In the genomic region with DNA sequence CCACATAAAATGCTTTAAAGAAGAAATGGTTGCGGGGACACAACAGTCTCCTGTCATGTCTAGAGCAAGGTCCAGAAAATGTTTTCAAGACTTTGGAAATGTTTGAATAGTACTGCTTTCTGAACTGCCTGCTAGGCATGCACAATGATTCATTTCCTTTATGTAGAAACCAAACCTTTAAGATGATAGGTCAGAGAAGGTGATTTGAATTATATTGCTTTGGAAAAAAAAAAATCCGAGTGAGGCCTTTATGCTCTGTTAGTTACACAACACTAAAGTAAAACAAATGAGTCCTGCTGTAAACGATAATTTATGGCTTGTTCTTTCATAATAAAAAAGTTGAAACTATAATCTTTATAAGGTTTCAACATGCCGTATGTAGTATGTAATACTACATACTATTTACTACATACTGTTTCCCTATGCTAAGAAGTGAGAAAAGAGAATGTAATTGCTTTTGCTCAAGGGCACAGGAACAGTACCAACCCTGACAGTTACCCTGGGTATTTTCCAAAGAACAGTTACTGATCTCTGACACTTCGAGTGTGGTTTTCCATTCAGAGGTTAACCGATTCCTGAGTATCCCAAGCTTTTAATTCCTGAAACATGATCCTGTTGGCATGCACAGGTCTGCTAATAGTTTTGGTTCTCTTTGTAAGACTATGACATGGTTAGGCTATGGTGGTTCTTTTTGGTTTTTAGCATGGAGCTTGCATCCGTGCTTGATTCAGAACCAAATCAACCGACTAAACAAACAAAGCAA, we compare ENCODE assay signal across 19 mouse cellular contexts. TPM values are rescaled to one million over a fixed set of nuclear protein-coding genes. Genes with fewer than 3 reads are reported as not detected.
DNase-seq lines count a peak whose midpoint lies in the region; ATAC-seq and TF ChIP-seq lines count a peak whose summit lies in the region.
"Had no signal": no experiment of that assay in that cellular context is flagged by ENCODE, and none has a peak within 500 bp of the region (broad histone marks: within the 10 kb centered on the region; RNA-seq: fewer than 3 reads in every experiment).

No protein-coding gene starts in this region.

- ATAC-seq in lung, embryonic 15.5 days (ENCODE audit: borderline replicate concordance, extremely low read depth, low FRiP score, low TSS enrichment), result no peak
- ATAC-seq in limb, embryonic 13.5 days (ENCODE audit: low FRiP score, low read depth), result no peak
- ATAC-seq: midbrain, embryonic 16.5 days had no signal

- no peak overlapping the region for H3K4me2 ChIP-seq in lung, embryonic 15.5 days
- H3K4me2 ChIP-seq in limb, embryonic 13.5 days (replicated peaks), result no peak overlapping the region
- H3K4me2 ChIP-seq: embryonic facial prominence, embryonic 12.5 days; forebrain, embryonic 12.5 days; hindbrain, embryonic 14.5 days had no signal

- peak; percentile 22 for DNase-seq in embryo, embryonic 11 days
- DNase-seq in embryo, embryonic 9.5 days (ENCODE audit: extremely low spot score), result no peak
- no peak for DNase-seq in lung, postnatal 14 days
- DNase-seq in forelimb bud, embryonic 11.5 days (ENCODE audit: low read depth, low spot score), result peak; percentile 29
- no peak for DNase-seq in thymus, adult 2 months
- DNase-seq in frontal cortex, postnatal 36 days (ENCODE audit: low spot score in 2 of 2), result no peak
- DNase-seq: adrenal gland, adult 8-10 months; B cell, adult 2 months; cerebellum, adult 9-11 months; heart, adult 11 months; left cerebral cortex, postnatal 4 days; right cerebral cortex, postnatal 14 days had no signal

- peaks cover 20% of the 10 kb centered on the region for H3K4me1 ChIP-seq in lung, embryonic 15.5 days
- peaks cover 8% of the 10 kb centered on the region for H3K4me1 ChIP-seq in limb, embryonic 13.5 days
- no peaks in the 10 kb centered on the region for H3K4me1 ChIP-seq in thymus, adult 2 months (replicated peaks; ENCODE audit: control insufficient read depth, insufficient read depth, low read length)
- H3K4me1 ChIP-seq: megakaryocyte, embryonic 14.5 days had no signal

- H3K27me3 ChIP-seq in lung, embryonic 15.5 days, result no peaks in the 10 kb centered on the region
- peaks cover 5% of the 10 kb centered on the region for H3K27me3 ChIP-seq in limb, embryonic 13.5 days
- no peaks in the 10 kb centered on the region for H3K27me3 ChIP-seq in thymus, adult 2 months (ENCODE audit: control insufficient read depth, insufficient read depth, low read length)
- H3K27me3 ChIP-seq: embryonic facial prominence, embryonic 12.5 days; forebrain, embryonic 12.5 days; megakaryocyte, embryonic 14.5 days had no signal

- no peak overlapping the region for H3K4me3 ChIP-seq in lung, embryonic 15.5 days
- H3K4me3 ChIP-seq in limb, embryonic 13.5 days, result no peak overlapping the region
- no peak overlapping the region for H3K4me3 ChIP-seq in thymus, adult 2 months (ENCODE audit: control insufficient read depth, insufficient read depth, low read length)
- H3K4me3 ChIP-seq: embryonic facial prominence, embryonic 12.5 days; forebrain, embryonic 12.5 days; megakaryocyte, embryonic 14.5 days had no signal

- no peak overlapping the region for H3K9ac ChIP-seq in lung, embryonic 15.5 days
- H3K9ac ChIP-seq in limb, embryonic 13.5 days, result no peak overlapping the region
- H3K9ac ChIP-seq: embryonic facial prominence, embryonic 12.5 days; forebrain, embryonic 12.5 days; hindbrain, embryonic 14.5 days had no signal

- TF ChIP-seq POLR2A in thymus, adult 2 months (IDR thresholded peaks at IDR 0.05; ENCODE audit: control insufficient read depth, extremely low read depth, insufficient read depth, low read length, poor library complexity), result no peak

- TF ChIP-seq CTCF in thymus, adult 2 months (IDR thresholded peaks at IDR 0.05; ENCODE audit: borderline replicate concordance, control insufficient read depth, extremely low read depth, insufficient read depth, low read length, poor library complexity), result no peak

- no peaks in the 10 kb centered on the region for H3K9me3 ChIP-seq in lung, embryonic 15.5 days
- no peaks in the 10 kb centered on the region for H3K9me3 ChIP-seq in limb, embryonic 13.5 days
- H3K9me3 ChIP-seq: embryonic facial prominence, embryonic 12.5 days; forebrain, embryonic 12.5 days; megakaryocyte, embryonic 14.5 days had no signal

- 42% methylated on average over 8 of the region's 8 CpGs for WGBS in lung, embryonic 15.5 days
- 32% methylated on average over 8 of the region's 8 CpGs for WGBS in limb, embryonic 13.5 days
- 84% methylated on average over 8 of the region's 8 CpGs for WGBS in thymus, adult 2 months

- peak overlapping the region; percentile 57 for H3K27ac ChIP-seq in lung, embryonic 15.5 days
- H3K27ac ChIP-seq in limb, embryonic 13.5 days, result peak overlapping the region; percentile 1; the same call in 1 of the 2 replicates
- no peak overlapping the region for H3K27ac ChIP-seq in thymus, adult 2 months (ENCODE audit: control insufficient read depth, insufficient read depth, low read length)
- H3K27ac ChIP-seq: embryonic facial prominence, embryonic 12.5 days; forebrain, embryonic 12.5 days; hindbrain, embryonic 14.5 days had no signal

- no peaks in the 10 kb centered on the region for H3K36me3 ChIP-seq in lung, embryonic 15.5 days
- no peaks in the 10 kb centered on the region for H3K36me3 ChIP-seq in limb, embryonic 13.5 days
- no peaks in the 10 kb centered on the region for H3K36me3 ChIP-seq in thymus, adult 2 months (ENCODE audit: control insufficient read depth, insufficient read depth, low read length)
- H3K36me3 ChIP-seq: embryonic facial prominence, embryonic 12.5 days; forebrain, embryonic 12.5 days had no signal

RNA-seq across cellular contexts. Expression of a gene that starts 53.9 kb away (rescaled TPM):
- 8.8 and 9.9 TPM in 2 replicates for polyA plus RNA-seq in lung, embryonic 15.5 days (2015; fragmentation: Nextera tagmentation; extraction: Ambion mirVana)
- polyA plus RNA-seq in limb, embryonic 13.5 days (2015; fragmentation: Nextera tagmentation; extraction: Ambion mirVana), result 3.7 and 4.3 TPM in 2 replicates
- polyA plus RNA-seq in thymus, adult 2 months (2012; rRNA removed), result 0.05 TPM in 1 of 2 replicates, not detected in the other

Comparison
In these comparisons a context has a peak if more than half of its experiments do, and no peak if none do; other contexts are left out.
1. DNase-seq: peak in embryo, embryonic 11 days (single experiment) and forelimb bud, embryonic 11.5 days (single experiment); none in embryo, embryonic 9.5 days (single experiment), lung, postnatal 14 days (single experiment), thymus, adult 2 months (single experiment) and frontal cortex, postnatal 36 days (0 of 2).